Mouse (Mus musculus): ENCODE measurements around the gene Rpl7a.

GRCm38 (mm10) chr2:26927745-26928476, 17.3 kb downstream of the Rpl7a start:
- no peak for TF ChIP-seq CTCF (IDR thresholded peaks at IDR 0.05; ENCODE audit: low read depth)
- TF ChIP-seq EP300 (IDR thresholded peaks at IDR 0.05; ENCODE audit: low read depth), result no peak
